Mouse (Mus musculus) midbrain, embryonic 13.5 days (tissue): Measurements from ENCODE around the gene Olfr921. TPM values are rescaled to one million over a fixed set of nuclear protein-coding genes. Genes with fewer than 3 reads are reported as not detected.

Experiments used
- polyA plus RNA-seq: library from polyadenylated mRNA; unstranded; fragments of >200 nt; fragmentation: Nextera tagmentation; extraction: Ambion mirVana; gene quantifications from 2 replicates; pipeline ENCODE4 v1.2.1, GENCODE M21; 2015

Gene Olfr921
- polyA plus RNA-seq, 1 experiment from 2014 or later: not detected

Other genes starting within 250 kb of the Olfr921 start
- gene Olfr910, start 235.2 kb upstream of the Olfr921 start, polyA plus RNA-seq: not detected in 2 replicates
- gene Olfr912, start 192.9 kb upstream of the Olfr921 start, polyA plus RNA-seq: not detected in 2 replicates
- not detected in 2 replicates for gene Olfr913, start 180.3 kb upstream of the Olfr921 start, polyA plus RNA-seq
- not detected in 2 replicates for gene Olfr914, start 168.0 kb upstream of the Olfr921 start, polyA plus RNA-seq
- gene Olfr916, start 113.2 kb upstream of the Olfr921 start, polyA plus RNA-seq: not detected in 2 replicates
- not detected in 2 replicates for gene Olfr917, start 107.2 kb upstream of the Olfr921 start, polyA plus RNA-seq
- not detected in 2 replicates for gene Olfr918, start 98.5 kb upstream of the Olfr921 start, polyA plus RNA-seq
- not detected in 2 replicates for gene Olfr919, start 69.4 kb upstream of the Olfr921 start, polyA plus RNA-seq
- gene Vwa5a, start 54.8 kb upstream of the Olfr921 start, polyA plus RNA-seq: 6.0 and 8.3 TPM in 2 replicates
- not detected in 2 replicates for gene Olfr920, start 20.8 kb upstream of the Olfr921 start, polyA plus RNA-seq
- not detected in 2 replicates for gene Olfr922, start 41.5 kb downstream of the Olfr921 start, polyA plus RNA-seq
- gene Olfr923, start 53.5 kb downstream of the Olfr921 start, polyA plus RNA-seq: not detected in 2 replicates
- gene Olfr924, start 71.4 kb downstream of the Olfr921 start, polyA plus RNA-seq: not detected in 2 replicates
- gene Olfr26, start 82.0 kb downstream of the Olfr921 start, polyA plus RNA-seq: not detected in 2 replicates
- not detected in 2 replicates for gene Olfr926, start 104.1 kb downstream of the Olfr921 start, polyA plus RNA-seq
- gene Olfr930, start 156.7 kb downstream of the Olfr921 start, polyA plus RNA-seq: not detected in 2 replicates
- gene Olfr933, start 199.2 kb downstream of the Olfr921 start, polyA plus RNA-seq: not detected in 2 replicates
- not detected in 2 replicates for gene Olfr934, start 215.2 kb downstream of the Olfr921 start, polyA plus RNA-seq
- not detected in 2 replicates for gene Olfr935, start 226.6 kb downstream of the Olfr921 start, polyA plus RNA-seq